Mouse (Mus musculus) kidney, embryonic 15.5 days (tissue): ENCODE data around the gene 1700013G24Rik. TPM values are rescaled to one million over a fixed set of nuclear protein-coding genes. Genes with fewer than 3 reads are reported as not detected.

Experiments
- ATAC-seq: fragments of 200-750 bp; cut with Nextera tagmentation; replicated peaks from 2 replicates; pipeline ENCODE4 v1.8.0; 2017; ENCODE audit warnings: moderate TSS enrichment; ENCODE audit not compliant: low FRiP score
- H3K27ac ChIP-seq: fragments of 300-500 bp; sonication (generic); 2 replicates; pipeline ENCODE4 v1.5.1; 2015; ENCODE audit warnings: mild to moderate bottlenecking, inconsistent platforms
- H3K27me3 ChIP-seq: fragments of 300-500 bp; sonication (generic); 2 replicates; pipeline ENCODE4 v1.6.1; 2015; ENCODE audit warnings: inconsistent platforms
- H3K36me3 ChIP-seq: fragments of 300-500 bp; sonication (generic); 2 replicates; pipeline ENCODE4 v1.6.1; 2015; ENCODE audit warnings: inconsistent platforms
- H3K4me1 ChIP-seq: fragments of 300-500 bp; sonication (generic); 2 replicates; pipeline ENCODE4 v1.6.1; 2015; ENCODE audit warnings: inconsistent platforms
- H3K4me2 ChIP-seq: fragments of 300-500 bp; sonication (generic); 2 replicates; pipeline ENCODE4 v1.6.1; 2015; ENCODE audit warnings: moderate library complexity, mild to moderate bottlenecking, inconsistent platforms
- H3K4me3 ChIP-seq: fragments of 300-500 bp; sonication (generic); replicated peaks from 2 replicates; pipeline ENCODE4 v1.5.1; 2015; ENCODE audit warnings: mild to moderate bottlenecking, inconsistent platforms
- H3K9ac ChIP-seq: fragments of 300-500 bp; sonication (generic); 2 replicates; pipeline ENCODE4 v1.6.1; 2015; ENCODE audit warnings: mild to moderate bottlenecking, inconsistent platforms
- H3K9me3 ChIP-seq: fragments of 300-500 bp; sonication (generic); replicated peaks from 2 replicates; pipeline ENCODE4 v1.6.1; 2016; ENCODE audit warnings: inconsistent platforms
- WGBS: fragments of 180-500 bp; shearing (Covaris S2); methylation state at CpG from one replicate; pipeline ENCODE4 v1.1.7; 2015; ENCODE audit warnings: mixed read lengths; 5-methylcytosine and 5-hydroxymethylcytosine counted together
- polyA plus RNA-seq: library from polyadenylated mRNA; unstranded; fragments of >200 nt; fragmentation: Nextera tagmentation; extraction: Ambion mirVana; gene quantifications from 2 replicates; pipeline ENCODE4 v1.2.1, GENCODE M21; 2015

1700013G24Rik gene
- polyA plus RNA-seq, 1 experiment from 2014 or later = not detected

GRCm38 (mm10) chr4:137493187-137493586 lies 40.1 kb downstream of the 1700013G24Rik start:
- no peaks in the 10 kb centered on the region for H3K36me3 ChIP-seq
- H3K9me3 ChIP-seq = no peaks in the 10 kb centered on the region
- H3K27ac ChIP-seq = peak overlapping the region; percentile 93
- peaks cover 84% of the 10 kb centered on the region for H3K4me1 ChIP-seq
- ATAC-seq = no peak
- no peak overlapping the region for H3K4me2 ChIP-seq
- H3K4me3 ChIP-seq = no peak overlapping the region
- WGBS = 89% methylated on average over 4 of the region's 4 CpGs
- H3K9ac ChIP-seq = no peak overlapping the region
- H3K27me3 ChIP-seq = no peaks in the 10 kb centered on the region

- ATAC-seq = peak; percentile 67
- no peaks in the 10 kb centered on the region for H3K36me3 ChIP-seq
- H3K4me3 ChIP-seq = no peak overlapping the region
- peak overlapping the region; percentile 93 for H3K27ac ChIP-seq
- H3K9ac ChIP-seq = 0 out of 2 replicates have a peak overlapping the region, but pooled peaks have one; percentile 29
- peaks cover 84% of the 10 kb centered on the region for H3K4me1 ChIP-seq
- WGBS = 9% methylated on average over 19 of the region's 19 CpGs
- H3K4me2 ChIP-seq = peak overlapping the region; percentile 26; the same call in 1 of the 2 replicates
- no peaks in the 10 kb centered on the region for H3K9me3 ChIP-seq
- no peaks in the 10 kb centered on the region for H3K27me3 ChIP-seq
Measured at GRCm38 (mm10) chr4:137494751-137495500, 41.8 kb downstream of the 1700013G24Rik start.

DNA sequence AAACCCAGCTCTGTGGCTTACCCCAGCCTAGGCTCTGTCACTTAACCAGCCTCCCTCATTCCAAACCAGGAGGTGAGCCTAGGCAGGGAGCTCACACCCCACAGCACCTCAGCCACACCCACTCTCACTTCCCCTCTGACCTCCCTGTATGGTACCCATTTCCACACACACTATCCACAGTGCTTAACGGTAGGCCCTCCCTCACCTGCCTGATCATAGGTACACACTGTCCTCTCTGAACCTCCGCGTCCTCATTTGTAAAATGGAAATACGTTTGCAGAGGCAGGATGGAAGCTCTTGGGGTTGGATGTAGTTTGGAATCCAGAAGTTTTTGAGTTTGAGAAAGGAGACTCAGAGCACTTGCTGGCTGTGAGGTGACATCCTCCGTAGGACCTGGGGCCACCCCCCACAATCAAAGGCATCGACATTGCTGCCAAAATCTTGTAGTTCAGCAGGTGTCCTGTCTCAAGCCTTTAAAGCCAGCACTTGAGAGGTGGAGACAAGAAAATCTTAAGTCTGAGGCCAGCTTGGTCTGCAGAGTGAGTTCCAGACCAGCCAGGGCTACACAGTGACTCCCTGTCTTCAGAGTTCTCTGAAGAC lies 42.5 kb downstream of the 1700013G24Rik start:
- Histone ChIP-seq H3K4me3 (no peak overlapping the region), H3K27me3 (no peaks in the 10 kb centered on the region), H3K9me3 (no peaks in the 10 kb centered on the region), H3K4me2 (no peak overlapping the region), H3K4me1 (peaks cover 85% of the 10 kb centered on the region), H3K36me3 (no peaks in the 10 kb centered on the region), H3K9ac (no peak overlapping the region), H3K27ac (peak overlapping the region; percentile 93)
- no peak; the same call in 1 of the 2 replicates for ATAC-seq
- WGBS = 44% methylated on average over 6 of the region's 6 CpGs

- Histone ChIP-seq H3K9ac (no peak overlapping the region), H3K27ac (peak overlapping the region; percentile 93), H3K4me3 (no peak overlapping the region), H3K9me3 (no peaks in the 10 kb centered on the region), H3K4me2 (0 out of 2 replicates have a peak overlapping the region, but pooled peaks have one; percentile 9), H3K36me3 (peaks cover 15% of the 10 kb centered on the region), H3K27me3 (no peaks in the 10 kb centered on the region), H3K4me1 (peaks cover 84% of the 10 kb centered on the region)
- 0 out of 2 replicates have a peak, but pooled peaks have one; percentile 17 for ATAC-seq
- 29% methylated on average over 5 of the region's 5 CpGs for WGBS
Measured at GRCm38 (mm10) chr4:137497367-137497766, 44.3 kb downstream of the 1700013G24Rik start.

GRCm38 (mm10) chr4:137497892-137498722 lies 45.0 kb downstream of the 1700013G24Rik start:
- Histone ChIP-seq H3K27me3 (no peaks in the 10 kb centered on the region), H3K4me3 (no peak overlapping the region), H3K9ac (0 out of 2 replicates have a peak overlapping the region, but pooled peaks have one; percentile 14), H3K27ac (peak overlapping the region; percentile 93), H3K9me3 (no peaks in the 10 kb centered on the region), H3K36me3 (peaks cover 23% of the 10 kb centered on the region), H3K4me2 (no peak overlapping the region), H3K4me1 (peaks cover 82% of the 10 kb centered on the region)
- no peak for ATAC-seq
- 30% methylated on average over 9 of the region's 9 CpGs for WGBS

GRCm38 (mm10) chr4:137498882-137499583 lies 45.9 kb downstream of the 1700013G24Rik start:
- H3K4me2 ChIP-seq = no peak overlapping the region

GRCm38 (mm10) chr4:137500149-137500548 lies 47.1 kb downstream of the 1700013G24Rik start:
- WGBS = 55% methylated on average over 12 of the region's 12 CpGs
- H3K27ac ChIP-seq = peak overlapping the region; percentile 48; the same call in 1 of the 2 replicates
- H3K4me3 ChIP-seq = no peak overlapping the region
- H3K36me3 ChIP-seq = peaks cover 43% of the 10 kb centered on the region
- no peak overlapping the region for H3K9ac ChIP-seq
- no peak for ATAC-seq
- peaks cover 70% of the 10 kb centered on the region for H3K4me1 ChIP-seq
- H3K4me2 ChIP-seq = no peak overlapping the region
- no peaks in the 10 kb centered on the region for H3K9me3 ChIP-seq
- no peaks in the 10 kb centered on the region for H3K27me3 ChIP-seq

More at GRCm38 (mm10) chr4:137498882-137499583, 45.9 kb downstream of the 1700013G24Rik start:
- peaks cover 81% of the 10 kb centered on the region for H3K4me1 ChIP-seq
- no peak for ATAC-seq
- 80% methylated on average over 9 of the region's 9 CpGs for whole genome bisulfite sequencing
- H3K9ac ChIP-seq = no peak overlapping the region
- no peaks in the 10 kb centered on the region for H3K27me3 ChIP-seq
- H3K36me3 ChIP-seq = peaks cover 32% of the 10 kb centered on the region
- no peak overlapping the region for H3K4me3 ChIP-seq
- peak overlapping the region; percentile 93 for H3K27ac ChIP-seq
- no peaks in the 10 kb centered on the region for H3K9me3 ChIP-seq

GRCm38 (mm10) chr4:137500953-137501352 lies 47.9 kb downstream of the 1700013G24Rik start:
- H3K27ac ChIP-seq = no peak overlapping the region
- WGBS = 78% methylated on average over 5 of the region's 5 CpGs
- H3K9me3 ChIP-seq = no peaks in the 10 kb centered on the region
- no peak overlapping the region for H3K9ac ChIP-seq
- no peak for ATAC-seq
- H3K4me3 ChIP-seq = no peak overlapping the region
- peaks cover 62% of the 10 kb centered on the region for H3K4me1 ChIP-seq
- no peaks in the 10 kb centered on the region for H3K27me3 ChIP-seq
- H3K36me3 ChIP-seq = peaks cover 50% of the 10 kb centered on the region
- no peak overlapping the region for H3K4me2 ChIP-seq

DNA sequence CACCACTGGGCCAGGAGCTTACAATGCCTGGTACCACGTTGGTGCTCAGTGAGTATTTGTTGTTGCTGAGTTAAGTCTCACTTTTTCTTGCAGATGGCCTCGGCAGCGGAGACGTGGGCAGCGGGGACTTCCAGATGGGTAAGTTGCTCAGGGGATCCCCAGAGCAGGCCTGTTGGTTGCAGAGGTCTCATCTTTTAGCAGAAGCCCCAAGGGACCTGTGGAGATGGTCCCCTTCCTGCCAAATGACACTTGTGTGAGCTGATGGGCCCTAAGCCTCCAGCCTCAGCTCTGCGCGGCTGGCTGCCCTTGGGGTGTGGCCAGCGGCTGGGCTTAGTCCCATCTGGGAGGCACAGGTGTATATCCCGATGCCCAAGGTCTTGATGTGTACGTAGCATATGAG lies 49.1 kb downstream of the 1700013G24Rik start:
- H3K27ac ChIP-seq = no peak overlapping the region
- H3K27me3 ChIP-seq = no peaks in the 10 kb centered on the region
- peaks cover 60% of the 10 kb centered on the region for H3K4me1 ChIP-seq
- ATAC-seq = no peak
- H3K36me3 ChIP-seq = peaks cover 53% of the 10 kb centered on the region
- H3K4me2 ChIP-seq = no peak overlapping the region
- WGBS = 89% methylated on average over 10 of the region's 10 CpGs
- H3K4me3 ChIP-seq = no peak overlapping the region
- H3K9me3 ChIP-seq = no peaks in the 10 kb centered on the region
- no peak overlapping the region for H3K9ac ChIP-seq

- Histone ChIP-seq H3K27me3 (no peaks in the 10 kb centered on the region), H3K9ac (no peak overlapping the region), H3K4me1 (peaks cover 60% of the 10 kb centered on the region), H3K36me3 (peaks cover 56% of the 10 kb centered on the region), H3K4me3 (no peak overlapping the region), H3K27ac (no peak overlapping the region), H3K4me2 (no peak overlapping the region), H3K9me3 (no peaks in the 10 kb centered on the region)
- 89% methylated on average over 7 of the region's 7 CpGs for WGBS
- ATAC-seq = no peak
Measured at GRCm38 (mm10) chr4:137502801-137503200, 49.7 kb downstream of the 1700013G24Rik start.

- no peak for ATAC-seq
- H3K9ac ChIP-seq = no peak overlapping the region
- 79% methylated on average over 6 of the region's 6 CpGs for WGBS
- no peaks in the 10 kb centered on the region for H3K27me3 ChIP-seq
- H3K9me3 ChIP-seq = no peaks in the 10 kb centered on the region
- 0 out of 2 replicates have a peak overlapping the region, but pooled peaks have one; percentile 3 for H3K27ac ChIP-seq
- H3K4me3 ChIP-seq = no peak overlapping the region
- H3K4me2 ChIP-seq = no peak overlapping the region
- peaks cover 53% of the 10 kb centered on the region for H3K4me1 ChIP-seq
- peaks cover 63% of the 10 kb centered on the region for H3K36me3 ChIP-seq
Measured at GRCm38 (mm10) chr4:137503509-137503971, 50.5 kb downstream of the 1700013G24Rik start.
